Mouse (Mus musculus): ENCODE measurements around the gene Mak. TPM values are rescaled to one million over a fixed set of nuclear protein-coding genes. Genes with fewer than 3 reads are reported as not detected.

Gene Mak
- polyA plus RNA-seq, 1 experiment from 2014 or later: 1.5 TPM

DNA sequence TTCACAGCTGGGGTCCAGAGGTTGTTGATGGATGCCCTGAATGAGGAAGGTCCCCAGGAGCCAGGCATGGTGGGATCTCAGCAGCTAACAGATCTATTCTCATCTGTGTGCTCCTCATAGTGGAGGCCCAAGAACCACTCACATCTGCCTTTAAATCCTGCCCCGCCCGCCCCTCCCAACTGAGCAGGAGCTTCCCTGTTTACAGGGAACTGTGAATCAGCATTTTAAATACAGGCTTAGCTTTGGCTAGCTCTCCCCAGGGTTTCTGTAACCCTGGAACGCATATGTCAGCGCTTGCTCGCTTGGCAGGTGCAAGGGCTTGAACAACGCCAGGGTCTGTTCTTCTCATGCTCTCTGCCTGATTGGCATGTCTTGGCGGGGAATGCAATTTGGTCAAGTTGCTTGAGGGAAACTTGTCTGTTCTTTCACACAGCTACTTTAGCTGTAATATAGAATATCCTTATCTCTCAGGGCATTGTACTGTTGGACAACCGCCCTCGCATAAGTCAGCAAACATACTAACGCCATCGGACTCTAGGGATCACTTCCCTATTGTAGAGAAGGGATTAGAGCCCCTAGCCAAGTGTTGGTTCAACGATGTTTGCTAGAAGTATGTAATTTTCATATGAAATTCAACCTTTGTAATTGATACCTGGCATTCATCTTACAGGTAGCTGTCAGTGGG is 24.5 kb upstream of the Mak start:
- WGBS: 77% methylated on average over 12 of the region's 12 CpGs
- no peak for ATAC-seq (ENCODE audit: low FRiP score)

DNA sequence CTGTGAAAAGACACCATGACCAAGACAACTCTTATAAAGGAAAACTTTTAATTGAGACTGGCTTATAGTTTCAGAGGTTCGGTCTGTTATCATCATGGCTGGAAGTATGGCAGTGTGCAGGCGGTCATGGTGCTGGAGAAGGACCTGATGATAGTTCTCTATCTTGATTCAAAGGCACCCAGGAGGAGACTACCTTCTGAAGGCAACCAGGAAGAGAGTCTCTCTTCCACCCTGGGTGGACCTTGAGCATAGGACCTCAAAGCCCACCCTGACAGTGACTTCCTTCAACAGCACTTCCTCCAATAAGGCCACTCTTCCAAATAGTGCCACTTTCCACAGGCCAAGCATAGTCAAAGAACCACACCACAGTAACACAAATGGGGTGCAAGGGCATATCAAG is 20.5 kb upstream of the Mak start:
- Histone ChIP-seq H3K27me3 (ENCODE audit: control insufficient read depth, insufficient read depth, low read length) (no peaks in the 10 kb centered on the region), H3K4me1 (replicated peaks; ENCODE audit: control insufficient read depth, insufficient read depth, low read length) (no peaks in the 10 kb centered on the region), H3K4me3 (ENCODE audit: low read depth, low read length) (no peak overlapping the region), H3K36me3 (ENCODE audit: control insufficient read depth, insufficient read depth, low read length) (no peaks in the 10 kb centered on the region), H3K4me2 (replicated peaks; ENCODE audit: low read depth, low read length) (no peak overlapping the region), H3K9me3 (ENCODE audit: control insufficient read depth, low read length) (no peaks in the 10 kb centered on the region), H3K9ac (ENCODE audit: low read depth, low read length) (no peak overlapping the region), H3K27ac (ENCODE audit: low read depth, low read length) (no peak overlapping the region)
- no peak for DNase-seq (ENCODE audit: low spot score)
- no peak for ATAC-seq (ENCODE audit: low FRiP score)
- WGBS: 90% methylated on average over 2 of the region's 2 CpGs

More for the DNA sequence above, 24.5 kb upstream of the Mak start:
- Histone ChIP-seq H3K4me1 (replicated peaks; ENCODE audit: control insufficient read depth, insufficient read depth, low read length) (no peaks in the 10 kb centered on the region), H3K27ac (ENCODE audit: low read depth, low read length) (no peak overlapping the region), H3K4me2 (replicated peaks; ENCODE audit: low read depth, low read length) (no peak overlapping the region), H3K36me3 (ENCODE audit: control insufficient read depth, insufficient read depth, low read length) (no peaks in the 10 kb centered on the region), H3K9ac (ENCODE audit: low read depth, low read length) (no peak overlapping the region), H3K9me3 (ENCODE audit: control insufficient read depth, low read length) (no peaks in the 10 kb centered on the region), H3K4me3 (ENCODE audit: low read depth, low read length) (no peak overlapping the region), H3K27me3 (ENCODE audit: control insufficient read depth, insufficient read depth, low read length) (no peaks in the 10 kb centered on the region)
- DNase-seq (ENCODE audit: low spot score): no peak

DNA sequence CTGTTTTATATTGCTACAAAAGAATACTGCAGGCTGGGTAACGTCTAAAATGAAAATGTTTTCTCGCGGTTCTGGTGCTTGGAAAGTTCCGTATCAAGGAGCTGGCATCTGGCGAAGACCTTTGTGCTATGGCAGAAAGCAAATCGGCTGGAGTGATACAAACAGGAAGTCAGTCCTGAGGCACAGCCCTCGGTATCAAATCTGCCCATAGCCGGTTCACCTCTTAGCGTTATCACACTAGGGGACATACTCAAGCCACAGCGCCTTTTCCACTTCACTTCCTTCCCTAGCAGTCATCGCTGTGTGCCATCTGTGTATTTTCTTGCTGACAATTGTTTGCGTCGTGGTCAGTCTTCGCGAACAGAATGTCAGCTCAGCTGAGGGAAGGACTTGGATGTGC is 18.8 kb upstream of the Mak start:
- Histone ChIP-seq H3K4me1 (replicated peaks; ENCODE audit: control insufficient read depth, insufficient read depth, low read length) (no peaks in the 10 kb centered on the region), H3K4me2 (replicated peaks; ENCODE audit: low read depth, low read length) (no peak overlapping the region), H3K4me3 (ENCODE audit: low read depth, low read length) (no peak overlapping the region), H3K9ac (ENCODE audit: low read depth, low read length) (no peak overlapping the region), H3K9me3 (ENCODE audit: control insufficient read depth, low read length) (no peaks in the 10 kb centered on the region), H3K27me3 (ENCODE audit: control insufficient read depth, insufficient read depth, low read length) (no peaks in the 10 kb centered on the region), H3K36me3 (ENCODE audit: control insufficient read depth, insufficient read depth, low read length) (no peaks in the 10 kb centered on the region), H3K27ac (ENCODE audit: low read depth, low read length) (no peak overlapping the region)
- no peak for DNase-seq (ENCODE audit: low spot score)
- ATAC-seq (ENCODE audit: low FRiP score): no peak
- WGBS: 90% methylated on average over 15 of the region's 15 CpGs

DNA sequence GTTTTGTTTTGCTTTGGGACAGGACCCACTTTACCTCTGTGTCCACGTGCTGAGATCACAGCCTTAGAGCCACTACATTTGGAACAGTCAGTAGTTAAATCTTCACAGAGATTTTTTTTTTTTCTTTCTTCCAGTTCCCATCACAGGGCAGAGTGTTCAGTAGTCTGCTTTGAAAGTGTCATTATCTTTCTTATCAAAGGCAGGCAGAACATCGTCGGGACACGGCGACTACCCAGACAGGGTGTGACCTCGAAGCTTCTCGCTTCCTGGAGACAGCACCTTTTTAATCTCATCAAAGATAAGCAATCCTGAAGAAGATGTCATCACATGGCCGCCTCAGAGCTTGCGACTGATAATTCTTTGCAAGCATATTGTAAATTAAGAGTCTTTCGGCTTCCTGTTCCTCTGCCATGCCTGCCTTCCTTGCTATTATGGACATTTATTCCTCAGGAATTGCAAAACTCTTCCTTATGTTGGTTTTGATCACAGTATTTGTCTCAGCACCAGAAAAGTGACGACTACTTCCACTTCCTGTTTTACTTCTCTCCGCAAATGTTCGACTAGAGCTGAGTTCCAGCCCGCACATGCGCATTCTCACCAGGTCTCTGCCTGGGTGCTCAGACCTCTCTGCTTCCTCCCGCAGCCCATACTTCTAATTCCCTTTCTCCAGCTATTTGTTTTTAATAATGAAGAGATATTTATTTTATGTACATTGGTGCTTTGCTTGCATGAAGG is 18.0 kb upstream of the Mak start:
- no peaks in the 10 kb centered on the region for H3K4me1 ChIP-seq (replicated peaks; ENCODE audit: control insufficient read depth, insufficient read depth, low read length)
- H3K9me3 ChIP-seq (ENCODE audit: control insufficient read depth, low read length): no peaks in the 10 kb centered on the region
- no peak for ATAC-seq (ENCODE audit: low FRiP score)
- DNase-seq (ENCODE audit: low spot score): no peak
- 86% methylated on average over 16 of the region's 16 CpGs for WGBS
- no peaks in the 10 kb centered on the region for H3K27me3 ChIP-seq (ENCODE audit: control insufficient read depth, insufficient read depth, low read length)
- no peak overlapping the region for H3K27ac ChIP-seq (ENCODE audit: low read depth, low read length)
- no peak overlapping the region for H3K4me2 ChIP-seq (replicated peaks; ENCODE audit: low read depth, low read length)
- H3K9ac ChIP-seq (ENCODE audit: low read depth, low read length): no peak overlapping the region
- H3K4me3 ChIP-seq (ENCODE audit: low read depth, low read length): no peak overlapping the region
- no peaks in the 10 kb centered on the region for H3K36me3 ChIP-seq (ENCODE audit: control insufficient read depth, insufficient read depth, low read length)

DNA sequence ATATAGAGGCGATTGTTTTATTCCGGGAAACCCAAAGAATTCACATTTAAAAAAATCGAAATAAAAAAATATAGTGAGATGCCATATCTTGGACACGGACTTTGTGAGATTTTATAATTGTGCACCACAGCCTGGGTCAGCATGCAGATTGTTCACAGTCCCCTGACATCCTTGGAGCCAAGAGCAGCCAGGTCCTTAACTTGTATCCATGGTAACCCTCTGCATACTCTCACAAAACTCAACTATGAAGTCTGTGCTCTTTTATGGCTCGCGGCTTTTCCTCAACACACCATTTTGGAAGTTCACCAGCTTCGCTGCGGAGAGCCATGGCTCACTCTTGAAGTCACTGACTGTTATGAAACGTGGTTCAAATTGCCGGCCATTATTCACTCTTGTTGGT is 14.7 kb upstream of the Mak start:
- Histone ChIP-seq H3K4me1 (replicated peaks; ENCODE audit: control insufficient read depth, insufficient read depth, low read length) (no peaks in the 10 kb centered on the region), H3K4me2 (replicated peaks; ENCODE audit: low read depth, low read length) (no peak overlapping the region), H3K9me3 (ENCODE audit: control insufficient read depth, low read length) (no peaks in the 10 kb centered on the region), H3K4me3 (ENCODE audit: low read depth, low read length) (no peak overlapping the region), H3K36me3 (ENCODE audit: control insufficient read depth, insufficient read depth, low read length) (no peaks in the 10 kb centered on the region), H3K27me3 (ENCODE audit: control insufficient read depth, insufficient read depth, low read length) (no peaks in the 10 kb centered on the region), H3K9ac (ENCODE audit: low read depth, low read length) (no peak overlapping the region), H3K27ac (ENCODE audit: low read depth, low read length) (no peak overlapping the region)
- DNase-seq (ENCODE audit: low spot score) (no peak), ATAC-seq (ENCODE audit: low FRiP score) (no peak)
- WGBS: 78% methylated on average over 10 of the region's 10 CpGs

DNA sequence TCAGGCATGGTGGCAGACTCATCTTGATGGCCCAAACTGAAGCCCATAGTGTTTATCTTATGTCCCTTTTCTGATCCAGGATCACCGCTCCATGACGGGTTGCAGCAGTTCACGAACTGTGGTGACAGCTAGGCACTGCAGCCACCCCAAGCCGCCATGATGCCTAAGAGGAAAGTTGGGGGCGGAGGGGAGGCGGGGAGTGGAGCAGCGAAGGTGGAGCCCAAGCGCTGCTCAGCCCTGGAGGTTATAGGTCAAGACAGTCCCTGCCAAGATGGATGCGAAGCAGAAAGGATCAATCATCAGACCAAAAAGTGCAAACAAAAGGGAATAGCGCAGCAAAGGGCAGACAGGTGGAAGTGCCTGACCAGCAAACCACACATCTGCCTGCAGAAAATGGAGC is 11.8 kb upstream of the Mak start:
- ATAC-seq (ENCODE audit: low FRiP score) (no peak), DNase-seq (ENCODE audit: low spot score) (peak; percentile 27)
- no peaks in the 10 kb centered on the region for H3K27me3 ChIP-seq (ENCODE audit: control insufficient read depth, insufficient read depth, low read length)
- no peak overlapping the region for H3K4me3 ChIP-seq (ENCODE audit: low read depth, low read length)
- H3K4me2 ChIP-seq (replicated peaks; ENCODE audit: low read depth, low read length): peak overlapping the region; percentile 1
- no peaks in the 10 kb centered on the region for H3K36me3 ChIP-seq (ENCODE audit: control insufficient read depth, insufficient read depth, low read length)
- WGBS: 14% methylated on average over 10 of the region's 10 CpGs
- no peak overlapping the region for H3K9ac ChIP-seq (ENCODE audit: low read depth, low read length)
- no peaks in the 10 kb centered on the region for H3K9me3 ChIP-seq (ENCODE audit: control insufficient read depth, low read length)
- H3K27ac ChIP-seq (ENCODE audit: low read depth, low read length): no peak overlapping the region
- H3K4me1 ChIP-seq (replicated peaks; ENCODE audit: control insufficient read depth, insufficient read depth, low read length): no peaks in the 10 kb centered on the region

DNA sequence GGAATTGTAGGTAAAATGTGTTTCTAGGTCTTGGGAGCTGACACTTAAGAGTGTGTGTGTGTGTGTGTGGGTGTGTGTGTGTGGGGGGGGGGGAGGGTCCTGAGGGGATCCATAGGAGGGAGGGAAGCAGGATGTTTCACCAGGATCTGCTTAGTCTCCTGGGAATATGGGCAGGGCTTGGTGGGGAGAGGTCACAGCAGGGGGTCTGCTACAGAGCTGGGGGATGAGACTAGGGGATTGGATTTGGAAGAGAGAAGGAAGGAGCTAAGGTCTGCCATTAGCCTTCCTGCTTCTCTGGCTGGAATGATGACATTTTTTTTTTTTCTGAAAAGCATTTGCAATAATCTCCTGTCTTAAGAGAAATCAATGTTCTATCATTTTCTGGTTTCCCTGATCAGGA is 9.2 kb upstream of the Mak start:
- Histone ChIP-seq H3K4me2 (replicated peaks; ENCODE audit: low read depth, low read length) (no peak overlapping the region), H3K27me3 (ENCODE audit: control insufficient read depth, insufficient read depth, low read length) (no peaks in the 10 kb centered on the region), H3K4me3 (ENCODE audit: low read depth, low read length) (no peak overlapping the region), H3K36me3 (ENCODE audit: control insufficient read depth, insufficient read depth, low read length) (no peaks in the 10 kb centered on the region), H3K9ac (ENCODE audit: low read depth, low read length) (no peak overlapping the region), H3K27ac (ENCODE audit: low read depth, low read length) (no peak overlapping the region), H3K9me3 (ENCODE audit: control insufficient read depth, low read length) (no peaks in the 10 kb centered on the region), H3K4me1 (replicated peaks; ENCODE audit: control insufficient read depth, insufficient read depth, low read length) (no peaks in the 10 kb centered on the region)
- ATAC-seq (ENCODE audit: low FRiP score) (no peak), DNase-seq (ENCODE audit: low spot score) (no peak)

DNA sequence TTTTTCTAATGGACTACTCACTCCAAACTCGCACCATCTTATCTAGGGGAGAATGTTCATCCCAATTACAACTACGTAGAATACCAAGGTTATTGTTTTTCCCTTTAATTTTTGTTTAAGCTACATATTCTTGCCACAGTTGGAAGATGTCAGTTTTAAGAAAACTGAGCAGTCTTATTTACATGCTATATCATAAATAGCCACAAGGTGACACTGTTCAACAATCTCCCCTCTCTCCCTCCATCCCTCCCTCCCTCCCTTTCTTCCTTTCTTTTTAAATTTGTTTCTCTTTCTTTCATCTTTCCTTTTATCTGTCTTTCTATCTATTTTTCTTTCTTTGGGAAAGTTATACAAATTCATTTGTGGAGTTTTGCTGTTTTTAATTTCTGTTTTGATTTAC is 5.6 kb upstream of the Mak start:
- Histone ChIP-seq H3K4me2 (replicated peaks; ENCODE audit: low read depth, low read length) (no peak overlapping the region), H3K36me3 (ENCODE audit: control insufficient read depth, insufficient read depth, low read length) (no peaks in the 10 kb centered on the region), H3K4me3 (ENCODE audit: low read depth, low read length) (no peak overlapping the region), H3K9ac (ENCODE audit: low read depth, low read length) (no peak overlapping the region), H3K27ac (ENCODE audit: low read depth, low read length) (no peak overlapping the region), H3K27me3 (ENCODE audit: control insufficient read depth, insufficient read depth, low read length) (no peaks in the 10 kb centered on the region), H3K4me1 (replicated peaks; ENCODE audit: control insufficient read depth, insufficient read depth, low read length) (no peaks in the 10 kb centered on the region), H3K9me3 (ENCODE audit: control insufficient read depth, low read length) (no peaks in the 10 kb centered on the region)
- peak; percentile 29 for DNase-seq (ENCODE audit: low spot score)
- 28% methylated on average over 2 of the region's 2 CpGs for WGBS
- no peak for ATAC-seq (ENCODE audit: low FRiP score)

DNA sequence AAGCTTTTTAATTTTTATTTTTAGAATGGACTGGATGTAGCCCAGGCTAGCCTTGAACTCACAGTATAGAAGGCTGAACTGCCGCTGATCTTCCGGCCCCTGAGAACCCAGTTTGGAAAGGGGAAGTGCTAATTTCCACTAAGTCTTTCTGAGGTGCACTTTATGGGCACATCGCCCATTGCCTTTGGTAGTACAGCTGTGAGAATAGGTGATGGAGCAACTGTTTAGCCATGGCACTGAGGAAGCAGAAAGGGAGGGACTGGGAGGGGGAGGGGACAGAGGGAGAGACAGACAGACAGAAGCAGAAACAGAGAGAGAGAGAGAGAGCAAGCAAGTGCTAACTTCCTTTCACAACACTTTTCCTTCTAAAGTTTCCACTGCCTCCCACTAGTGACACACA is 5.0 kb upstream of the Mak start:
- Histone ChIP-seq H3K36me3 (ENCODE audit: control insufficient read depth, insufficient read depth, low read length) (no peaks in the 10 kb centered on the region), H3K9ac (ENCODE audit: low read depth, low read length) (no peak overlapping the region), H3K4me3 (ENCODE audit: low read depth, low read length) (no peak overlapping the region), H3K4me1 (replicated peaks; ENCODE audit: control insufficient read depth, insufficient read depth, low read length) (no peaks in the 10 kb centered on the region), H3K27ac (ENCODE audit: low read depth, low read length) (no peak overlapping the region), H3K4me2 (replicated peaks; ENCODE audit: low read depth, low read length) (no peak overlapping the region), H3K27me3 (ENCODE audit: control insufficient read depth, insufficient read depth, low read length) (peaks cover under 1% of the 10 kb centered on the region; the same call in 1 of the 2 replicates), H3K9me3 (ENCODE audit: control insufficient read depth, low read length) (no peaks in the 10 kb centered on the region)
- WGBS: 85% methylated on average over 3 of the region's 3 CpGs
- ATAC-seq (ENCODE audit: low FRiP score) (no peak), DNase-seq (ENCODE audit: low spot score) (no peak)
